Comparison of ENCODE assay signal across 1 mouse cellular context in genomic region chr10:54072336-54072735, GRCm38 (mm10).
TF ChIP-seq lines count a peak whose summit lies in the region.

No protein-coding gene starts in this region.

TF ChIP-seq in MEL, 35 proteins besides CTCF, POLR2A, EP300 and RAD21 (continued from another document):
- TF ChIP-seq MEF2A (IDR thresholded peaks at IDR 0.05; ENCODE audit: extremely low read depth, insufficient replicate concordance, low read depth, low read length, poor library complexity, severe bottlenecking) (no peak), MYC (IDR thresholded peaks at IDR 0.05; ENCODE audit: low read depth, low read length) (no peak), CHD1 (IDR thresholded peaks at IDR 0.05; ENCODE audit: low read depth, low read length) (no peak), JUND (IDR thresholded peaks at IDR 0.05; ENCODE audit: low read depth, low read length) (no peak), ZMIZ1 (IDR thresholded peaks at IDR 0.05; ENCODE audit: low read depth, low read length) (no peak), E2F4 (IDR thresholded peaks at IDR 0.05; ENCODE audit: borderline replicate concordance, low read depth, low read length) (no peak)
TF ChIP-seq in MEL: peak in this region for 0.
